Mouse (Mus musculus) induced T-regulatory cell, adult 2 months (primary cell): ENCODE measurements around the gene Tmem184c.

ENCODE experiments used
- DNase-seq: peaks from one replicate; pipeline ENCODE4 v3.0.0-alpha.2; 2012; ENCODE audit warnings: low read depth

Gene Tmem184c

GRCm38 (mm10) chr8:77610374-77610969 is at the start of gene Tmem184c:
TSS of gene Tmem184c (minus strand) at chr8:77610698.
- DNase-seq, result peak; percentile 100

- no peak for DNase-seq
Measured at GRCm38 (mm10) chr8:77659534-77660080, 49.1 kb upstream of the Tmem184c start.

GRCm38 (mm10) chr8:77658356-77658755 is 47.9 kb upstream of the Tmem184c start:
- DNase-seq, result no peak

GRCm38 (mm10) chr8:77650646-77651190 is 40.2 kb upstream of the Tmem184c start:
- no peak for DNase-seq

GRCm38 (mm10) chr8:77640093-77640839 is 29.8 kb upstream of the Tmem184c start:
- no peak for DNase-seq

DNA sequence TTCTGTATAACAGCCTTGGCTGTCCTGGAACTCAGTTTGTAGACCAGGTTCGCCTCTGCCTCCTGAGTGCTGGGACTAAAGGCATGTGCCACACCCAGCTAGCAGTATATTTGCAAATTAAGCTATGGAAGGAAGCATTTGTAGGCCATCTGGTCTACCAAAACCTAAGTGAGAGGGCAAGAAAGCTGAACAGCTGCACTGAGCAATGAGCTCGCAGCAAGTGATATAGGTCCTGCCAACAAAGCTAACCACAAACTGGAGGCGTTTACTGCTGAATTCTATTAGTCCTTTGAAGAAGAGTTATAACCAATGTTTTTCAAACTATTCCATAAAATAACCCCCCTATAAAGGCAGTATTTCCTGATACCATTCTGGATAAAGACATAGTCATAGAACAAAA is 27.1 kb upstream of the Tmem184c start:
- DNase-seq, result no peak

DNA sequence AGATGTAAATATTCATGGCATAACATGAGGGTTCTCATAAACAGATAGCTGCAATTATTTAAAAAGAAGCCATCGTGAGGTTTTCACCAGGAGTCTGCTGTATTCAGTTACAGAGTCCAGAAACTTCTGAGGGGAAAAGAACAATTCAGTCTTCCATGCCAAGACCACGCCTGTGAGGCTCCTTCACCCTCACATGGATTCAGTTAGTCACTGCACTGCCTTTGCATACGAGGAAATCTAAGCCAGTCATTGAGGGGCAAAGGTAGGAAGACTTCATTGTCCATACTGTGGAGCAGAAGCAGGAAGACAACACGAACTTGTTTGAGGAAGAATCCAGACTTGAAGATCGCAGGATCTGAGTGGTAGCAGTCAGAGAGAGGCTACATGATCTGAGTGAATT is 23.5 kb upstream of the Tmem184c start:
- no peak for DNase-seq

- no peak for DNase-seq
Measured at GRCm38 (mm10) chr8:77633211-77633610, 22.7 kb upstream of the Tmem184c start.

GRCm38 (mm10) chr8:77630691-77631090 is 20.2 kb upstream of the Tmem184c start:
- no peak for DNase-seq

- DNase-seq, result peak; percentile 84
Measured at GRCm38 (mm10) chr8:77629858-77630537, 19.5 kb upstream of the Tmem184c start.

- DNase-seq, result peak; percentile 26
Measured at GRCm38 (mm10) chr8:77623677-77624209, 13.2 kb upstream of the Tmem184c start.

- peak; percentile 39 for DNase-seq
Measured at GRCm38 (mm10) chr8:77617916-77618315, 7.4 kb upstream of the Tmem184c start.

DNA sequence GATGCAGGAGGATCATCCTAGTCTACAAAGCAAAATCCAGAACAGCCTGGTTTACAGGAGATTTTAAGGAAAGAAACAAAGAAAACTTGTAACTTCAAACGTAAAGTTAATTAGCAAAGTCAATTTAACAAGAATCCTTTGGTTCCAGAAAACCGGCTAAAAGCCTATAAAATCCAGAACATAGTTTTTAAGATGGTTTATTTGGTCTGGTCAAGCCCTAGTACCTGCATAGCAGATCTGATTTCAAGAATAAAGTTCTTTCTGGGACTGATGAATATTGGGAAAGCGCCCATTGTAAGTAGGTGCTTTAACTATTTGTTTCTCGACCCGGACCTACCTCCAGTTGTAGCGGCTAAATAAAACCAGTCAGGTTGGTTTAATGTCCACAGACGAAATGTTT is 877 bp downstream of the Tmem184c start:
- no peak for DNase-seq

GRCm38 (mm10) chr8:77584174-77584573 is 26.3 kb downstream of the Tmem184c start:
- DNase-seq, result no peak

- no peak for DNase-seq
Measured at GRCm38 (mm10) chr8:77577674-77578073, 32.8 kb downstream of the Tmem184c start.

DNA sequence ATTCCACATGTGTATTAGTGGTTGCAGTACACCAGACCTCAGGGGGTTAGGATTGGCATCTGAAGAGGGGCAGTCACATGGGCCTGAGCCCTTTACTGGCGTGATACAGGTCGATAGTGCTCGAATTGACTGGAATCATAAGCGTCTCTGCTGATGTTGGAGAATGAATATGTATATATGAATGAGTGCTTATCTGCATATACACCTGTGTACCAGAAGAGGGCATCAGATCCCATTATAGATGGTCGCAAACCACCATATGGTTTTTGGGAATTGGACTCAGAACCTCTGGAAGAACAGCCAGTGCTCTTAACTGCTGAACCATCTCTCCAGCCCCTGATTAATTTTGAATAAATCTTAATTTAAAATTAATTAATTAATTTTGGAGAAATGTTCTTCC is 36.3 kb downstream of the Tmem184c start:
- DNase-seq, result peak; percentile 12

GRCm38 (mm10) chr8:77561441-77561840 is 49.1 kb downstream of the Tmem184c start:
- no peak for DNase-seq

DNA sequence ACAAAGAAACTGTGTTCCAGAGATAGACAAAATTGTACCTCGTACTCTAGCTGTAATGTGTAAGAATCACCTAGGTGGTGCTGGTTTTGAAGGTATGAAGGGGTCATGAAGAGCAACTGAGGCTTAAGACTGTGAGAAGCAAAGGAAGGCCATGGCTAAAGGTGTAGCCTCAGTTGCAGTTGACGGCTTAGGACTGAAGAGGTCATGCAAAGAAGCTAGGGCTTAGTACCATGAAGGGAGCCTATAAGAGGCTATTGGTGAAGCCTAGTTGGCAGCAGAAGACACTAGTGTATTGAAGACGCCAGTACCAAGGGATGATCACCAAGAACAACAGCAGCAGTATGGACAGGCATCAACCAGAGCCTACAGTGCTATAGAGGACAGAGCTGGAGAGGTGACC is 58.0 kb downstream of the Tmem184c start:
- no peak for DNase-seq

DNA sequence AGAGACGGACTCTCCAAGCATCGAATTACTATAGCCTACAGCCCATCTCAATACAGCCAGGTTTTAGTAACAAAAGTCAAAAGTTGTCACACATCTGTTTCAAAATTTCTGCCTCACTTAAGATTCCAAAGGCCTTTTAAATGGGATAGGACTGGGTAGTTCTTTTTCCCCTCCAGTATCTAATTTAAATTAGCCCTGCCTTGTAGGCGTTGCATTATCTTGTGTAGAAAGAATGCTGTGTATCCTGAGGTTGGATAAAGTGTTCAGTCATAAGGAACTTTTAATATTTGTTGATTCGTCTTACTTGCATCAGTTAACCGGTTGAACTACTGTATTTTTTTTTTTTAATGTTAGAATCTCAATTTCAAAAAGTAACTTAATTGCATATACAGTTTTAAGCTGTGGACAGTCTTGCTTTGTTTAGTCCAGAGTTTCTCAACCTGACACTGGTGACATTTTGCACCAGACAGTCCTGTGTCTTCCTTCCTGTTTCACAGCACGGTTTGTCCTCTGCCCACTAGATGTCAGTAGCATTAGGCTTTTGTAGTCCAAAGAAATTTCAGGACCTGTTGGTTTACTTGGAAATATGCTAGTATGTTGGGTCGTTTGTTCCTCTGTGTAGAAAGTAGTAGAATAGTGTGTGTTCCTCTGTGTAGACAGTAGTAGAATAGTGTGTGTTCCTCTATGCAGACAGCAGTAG is 60.5 kb downstream of the Tmem184c start:
- peak; percentile 76 for DNase-seq

GRCm38 (mm10) chr8:77549121-77549706 is 61.3 kb downstream of the Tmem184c start, which contains the start of gene Prmt9:
TSS of gene Prmt9 (plus strand) at chr8:77549397.
- DNase-seq, result peak; percentile 94
